Mouse (Mus musculus) testis, adult 2 months (tissue): ENCODE results near the gene Serpina6.

Experiments
- CTCF ChIP-seq: fragments of 200-500 bp; IDR thresholded peaks from 2 replicates; pipeline ENCODE4 v1.5.1; 2012; ENCODE audit warnings: low read depth, mild to moderate bottlenecking, inconsistent platforms, low read length, moderate library complexity; ENCODE audit not compliant: control insufficient read depth, insufficient read depth, insufficient replicate concordance
- POLR2A ChIP-seq: fragments of 200-500 bp; IDR thresholded peaks from 2 replicates; pipeline ENCODE4 v1.6.1; 2012; ENCODE audit warnings: low read depth, mild to moderate bottlenecking, inconsistent platforms, low read length, moderate library complexity; ENCODE audit not compliant: control insufficient read depth

- TF ChIP-seq CTCF: no peak
- TF ChIP-seq POLR2A: no peak
Observed at GRCm38 (mm10) chr12:103676039-103676438, 19.0 kb upstream of the Serpina6 start, which contains the start of gene Serpina16.
